Mouse (Mus musculus) liver, embryonic 13.5 days (tissue): Measurements from ENCODE around the gene Rtn4rl2. TPM values are rescaled to one million over a fixed set of nuclear protein-coding genes. Genes with fewer than 3 reads are reported as not detected.
"Not testable (repeated sequence)": the region's sequence is repeated elsewhere in the genome, so short reads cannot be mapped to it uniquely, and the experiment has no call there.

Experiments used
- ATAC-seq: fragments of 200-750 bp; cut with Nextera tagmentation; 2 replicates; pipeline ENCODE4 v1.8.0; 2017; ENCODE audit warnings: low read depth, mild to moderate bottlenecking, moderate number of reproducible peaks, moderate library complexity
- DNase-seq: peaks from one replicate; pipeline ENCODE4 v3.0.0; 2022
- H3K27ac ChIP-seq: fragments of 300-500 bp; sonication (generic); 2 replicates; pipeline ENCODE4 v1.5.1; 2015; ENCODE audit warnings: moderate library complexity, mild to moderate bottlenecking, inconsistent platforms
- H3K27me3 ChIP-seq: fragments of 300-500 bp; sonication (generic); 2 replicates; pipeline ENCODE4 v1.6.1; 2015; ENCODE audit warnings: mild to moderate bottlenecking, inconsistent platforms
- H3K36me3 ChIP-seq: fragments of 300-500 bp; sonication (generic); 2 replicates; pipeline ENCODE4 v1.6.1; 2015; ENCODE audit warnings: mild to moderate bottlenecking, inconsistent platforms
- H3K4me1 ChIP-seq: fragments of 300-500 bp; sonication (generic); replicated peaks from 2 replicates; pipeline ENCODE4 v1.6.1; 2015; ENCODE audit warnings: inconsistent platforms
- H3K4me2 ChIP-seq: fragments of 300-500 bp; sonication (generic); 2 replicates; pipeline ENCODE4 v1.6.1; 2015; ENCODE audit warnings: inconsistent platforms, mild to moderate bottlenecking, moderate library complexity
- H3K4me3 ChIP-seq: fragments of 300-500 bp; sonication (generic); replicated peaks from 2 replicates; pipeline ENCODE4 v1.5.1; 2015; ENCODE audit warnings: mild to moderate bottlenecking, inconsistent platforms
- H3K9ac ChIP-seq: fragments of 300-500 bp; sonication (generic); 2 replicates; pipeline ENCODE4 v1.6.1; 2015; ENCODE audit warnings: mild to moderate bottlenecking, inconsistent platforms
- H3K9me3 ChIP-seq: fragments of 300-500 bp; sonication (generic); replicated peaks from 2 replicates; pipeline ENCODE4 v1.6.1; 2016; ENCODE audit warnings: inconsistent platforms
- WGBS: fragments of 180-500 bp; shearing (Covaris S2); methylation state at CpG from one replicate; pipeline ENCODE4 v1.1.7; 2015; ENCODE audit not compliant: insufficient replicate concordance; 5-methylcytosine and 5-hydroxymethylcytosine counted together
- polyA plus RNA-seq: library from polyadenylated mRNA; unstranded; fragments of >200 nt; fragmentation: Nextera tagmentation; extraction: Ambion mirVana; gene quantifications from 2 replicates; pipeline ENCODE4 v1.2.1, GENCODE M21; 2015

Gene Rtn4rl2
- polyA plus RNA-seq, 1 experiment from 2014 or later: not detected

DNA sequence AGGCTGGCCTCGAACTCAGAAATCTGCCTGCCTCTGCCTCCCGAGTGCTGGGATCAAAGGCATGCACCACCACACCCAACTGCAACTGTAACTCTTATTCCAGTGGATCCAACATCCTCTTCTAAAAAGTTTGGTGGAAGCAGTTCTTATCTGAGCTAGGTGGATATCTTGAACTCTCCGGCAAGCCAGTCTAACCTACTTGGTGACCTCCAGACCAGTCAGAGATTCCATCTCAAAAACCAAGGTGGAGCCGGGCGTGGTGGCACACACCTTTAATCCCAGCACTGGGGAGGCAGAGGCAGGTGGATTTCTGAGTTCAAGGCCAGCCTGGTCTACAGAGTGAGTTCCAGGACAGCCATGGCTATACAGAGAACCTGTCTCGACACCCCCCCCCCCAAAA lies 10.2 kb upstream of the Rtn4rl2 start:
- H3K4me1 ChIP-seq, H3K9ac ChIP-seq, H3K27ac ChIP-seq, H3K4me2 ChIP-seq, ATAC-seq, H3K4me3 ChIP-seq, H3K36me3 ChIP-seq, H3K9me3 ChIP-seq, DNase-seq: not testable (repeated sequence)
- H3K27me3 ChIP-seq: peaks cover 37% of the 10 kb centered on the region
- WGBS: 66% methylated on average over 6 of the region's 6 CpGs

- ATAC-seq (no peak), DNase-seq (no peak)
- WGBS: 45% methylated on average over 4 of the region's 4 CpGs
- Histone ChIP-seq H3K4me1 (no peaks in the 10 kb centered on the region), H3K9ac (no peak overlapping the region), H3K4me3 (no peak overlapping the region), H3K36me3 (no peaks in the 10 kb centered on the region), H3K27ac (no peak overlapping the region), H3K4me2 (no peak overlapping the region), H3K9me3 (no peaks in the 10 kb centered on the region), H3K27me3 (peaks cover 48% of the 10 kb centered on the region)
These were observed 9.1 kb upstream of the Rtn4rl2 start for GRCm38 (mm10) chr2:84895495-84896198.

DNA sequence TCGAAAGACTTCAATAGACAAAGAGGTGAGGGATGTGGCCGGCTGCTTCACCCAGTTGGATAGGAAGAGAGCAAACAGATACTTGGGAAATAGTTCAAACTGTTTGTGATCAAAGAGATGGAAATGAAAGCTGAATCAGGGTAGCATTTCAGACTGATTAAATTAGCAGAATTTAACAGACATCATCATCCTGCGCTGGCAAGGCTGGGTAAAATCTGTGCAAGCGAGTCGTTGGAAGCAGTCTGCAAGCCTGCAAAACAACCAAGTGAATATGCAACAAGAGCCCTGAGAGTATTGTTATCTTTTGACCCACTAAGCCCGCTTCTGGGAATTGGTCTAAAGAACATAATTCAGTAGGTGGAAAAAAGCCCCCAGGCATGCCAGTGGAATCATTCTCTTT lies 6.8 kb upstream of the Rtn4rl2 start:
- no peaks in the 10 kb centered on the region for H3K9me3 ChIP-seq
- H3K4me1 ChIP-seq: peaks cover 8% of the 10 kb centered on the region
- peaks cover 71% of the 10 kb centered on the region for H3K27me3 ChIP-seq
- no peak for DNase-seq
- H3K4me2 ChIP-seq: no peak overlapping the region
- H3K36me3 ChIP-seq: no peaks in the 10 kb centered on the region
- no peak overlapping the region for H3K9ac ChIP-seq
- no peak overlapping the region for H3K4me3 ChIP-seq
- 48% methylated on average over 6 of the region's 6 CpGs for WGBS
- H3K27ac ChIP-seq: no peak overlapping the region
- no peak for ATAC-seq

GRCm38 (mm10) chr2:84890045-84890340 lies 3.5 kb upstream of the Rtn4rl2 start:
- peaks cover 98% of the 10 kb centered on the region for H3K27me3 ChIP-seq
- H3K4me2 ChIP-seq: no peak overlapping the region
- H3K27ac ChIP-seq: no peak overlapping the region
- no peaks in the 10 kb centered on the region for H3K9me3 ChIP-seq
- H3K4me3 ChIP-seq: no peak overlapping the region
- peak; percentile 70 for ATAC-seq
- peak; percentile 56 for DNase-seq
- peaks cover 30% of the 10 kb centered on the region for H3K4me1 ChIP-seq
- WGBS: 2% methylated on average over 5 of the region's 5 CpGs
- H3K9ac ChIP-seq: no peak overlapping the region
- no peaks in the 10 kb centered on the region for H3K36me3 ChIP-seq

DNA sequence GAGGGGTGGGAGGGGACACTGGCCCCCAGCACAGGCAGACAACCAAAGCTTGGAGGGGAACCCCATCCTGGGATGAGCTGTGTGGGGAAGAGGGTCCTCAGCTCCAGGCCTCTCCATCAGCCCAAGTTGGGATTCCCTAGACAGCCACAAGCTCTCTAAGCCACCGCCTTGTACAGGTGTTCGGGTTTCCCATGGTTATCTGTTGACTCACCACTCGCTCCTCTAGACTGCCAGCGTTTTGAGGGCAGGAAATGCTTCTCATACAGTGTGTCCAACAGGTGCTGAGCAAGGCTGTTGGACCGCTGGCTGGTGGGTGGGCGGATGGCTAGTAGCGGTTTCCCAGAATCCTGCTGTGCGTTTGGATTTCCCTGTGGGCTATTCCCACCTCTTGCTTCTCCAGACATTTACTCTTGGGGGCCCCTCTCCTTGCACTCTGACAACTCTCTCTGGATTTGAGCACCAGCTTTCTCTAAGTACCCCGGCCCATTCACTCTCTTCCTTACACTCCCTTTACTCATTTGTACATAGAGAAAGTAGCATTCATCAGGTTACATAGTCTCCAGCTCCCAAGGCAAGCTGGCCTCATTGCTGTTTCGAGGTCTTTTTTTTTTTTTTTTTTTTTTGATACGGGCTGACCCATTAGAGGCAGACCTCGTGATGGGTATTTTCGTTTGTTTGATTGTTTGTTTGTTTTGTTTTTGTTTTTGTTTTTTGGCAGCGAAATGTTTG lies 3.0 kb upstream of the Rtn4rl2 start:
- Histone ChIP-seq H3K27me3 (peaks cover 98% of the 10 kb centered on the region), H3K9me3 (no peaks in the 10 kb centered on the region), H3K36me3 (no peaks in the 10 kb centered on the region), H3K27ac (no peak overlapping the region), H3K4me3 (0 out of 2 replicates have a peak overlapping the region, but pooled peaks have one; percentile 7), H3K9ac (no peak overlapping the region), H3K4me1 (peaks cover 30% of the 10 kb centered on the region), H3K4me2 (peak overlapping the region; percentile 50; the same call in 1 of the 2 replicates)
- no peak for ATAC-seq
- no peak for DNase-seq
- WGBS: 13% methylated on average over 14 of the region's 14 CpGs

- Histone ChIP-seq H3K4me1 (peaks cover 31% of the 10 kb centered on the region), H3K27me3 (peaks cover 100% of the 10 kb centered on the region), H3K4me3 (peak overlapping the region; percentile 7; the same call in 1 of the 2 replicates), H3K9ac (no peak overlapping the region), H3K9me3 (no peaks in the 10 kb centered on the region), H3K4me2 (peak overlapping the region; percentile 50), H3K36me3 (no peaks in the 10 kb centered on the region), H3K27ac (no peak overlapping the region)
- DNase-seq (peak; percentile 62), ATAC-seq (no peak)
- WGBS: 5% methylated on average over 28 of the region's 28 CpGs
These were observed 2.3 kb upstream of the Rtn4rl2 start for GRCm38 (mm10) chr2:84888657-84889315.

GRCm38 (mm10) chr2:84887411-84888271 lies 1.1 kb upstream of the Rtn4rl2 start:
- Histone ChIP-seq H3K4me3 (peak overlapping the region; percentile 58), H3K9ac (no peak overlapping the region), H3K36me3 (no peaks in the 10 kb centered on the region), H3K4me2 (peak overlapping the region; percentile 65), H3K4me1 (peaks cover 38% of the 10 kb centered on the region), H3K9me3 (no peaks in the 10 kb centered on the region), H3K27ac (no peak overlapping the region), H3K27me3 (peaks cover 100% of the 10 kb centered on the region)
- ATAC-seq: no peak
- no peak for DNase-seq
- under 1% methylated on average over 58 of the region's 58 CpGs for WGBS

DNA sequence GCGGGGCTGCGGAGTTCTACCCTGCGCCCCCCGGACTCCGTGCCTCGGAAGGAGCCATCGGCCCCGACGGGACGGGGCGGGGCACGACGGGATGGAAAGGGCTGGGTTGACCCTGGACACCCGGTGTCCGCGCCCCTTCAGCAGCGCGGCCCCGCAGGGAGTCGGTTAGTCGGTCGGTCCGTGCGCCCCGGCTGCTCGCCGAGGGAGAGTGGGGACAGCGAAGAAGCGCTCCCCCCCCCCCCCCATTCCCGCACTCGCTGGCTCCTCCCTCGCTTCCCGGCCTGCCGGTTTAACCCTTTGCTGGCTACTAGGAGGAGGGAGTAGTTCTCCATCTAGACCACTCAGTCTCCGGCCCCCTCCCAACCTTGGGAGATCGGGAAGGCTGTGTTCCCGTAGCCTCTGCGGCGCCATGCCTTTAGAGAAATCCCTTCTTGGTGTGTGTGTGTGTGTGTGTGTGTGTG lies 341 bp upstream of the Rtn4rl2 start:
- ATAC-seq (no peak), DNase-seq (no peak)
- Histone ChIP-seq H3K9me3 (no peaks in the 10 kb centered on the region), H3K36me3 (no peaks in the 10 kb centered on the region), H3K4me2 (peak overlapping the region; percentile 65), H3K4me3 (peak overlapping the region; percentile 58), H3K27me3 (peaks cover 100% of the 10 kb centered on the region), H3K9ac (no peak overlapping the region), H3K27ac (no peak overlapping the region), H3K4me1 (peaks cover 41% of the 10 kb centered on the region)
- 1% methylated on average over 38 of the region's 39 CpGs for WGBS

- H3K4me2 ChIP-seq: no peak overlapping the region
- H3K9ac ChIP-seq: no peak overlapping the region
- H3K27me3 ChIP-seq: peaks cover 100% of the 10 kb centered on the region
- ATAC-seq (no peak), DNase-seq (no peak)
- H3K4me1 ChIP-seq: peaks cover 41% of the 10 kb centered on the region
- H3K4me3 ChIP-seq: no peak overlapping the region
- H3K27ac ChIP-seq: no peak overlapping the region
- H3K36me3 ChIP-seq: no peaks in the 10 kb centered on the region
- no peaks in the 10 kb centered on the region for H3K9me3 ChIP-seq
- WGBS: 11% methylated on average over 22 of the region's 23 CpGs
These were observed 1.1 kb downstream of the Rtn4rl2 start for GRCm38 (mm10) chr2:84885084-84886055.

DNA sequence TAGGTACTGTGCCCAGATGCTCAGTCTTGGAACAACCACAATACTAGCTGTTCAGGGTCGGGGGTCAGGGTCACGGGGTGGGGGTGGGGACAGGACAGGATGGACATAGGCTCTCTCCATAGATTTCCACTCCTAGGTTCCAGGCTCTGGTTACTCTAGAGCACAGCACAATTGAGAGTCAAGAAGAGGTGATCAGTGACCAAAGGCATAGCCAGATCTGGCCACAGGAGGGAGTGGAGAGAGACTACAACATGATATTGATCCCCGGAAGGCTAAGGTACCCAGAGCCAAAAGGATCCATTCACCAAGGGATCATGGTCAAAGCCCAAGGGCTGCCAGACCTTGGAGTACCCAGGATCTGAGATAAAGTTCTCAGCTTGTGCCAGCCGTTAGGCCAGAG lies 1.9 kb downstream of the Rtn4rl2 start:
- ATAC-seq: no peak

More for the DNA sequence above, 1.9 kb downstream of the Rtn4rl2 start:
- no peak overlapping the region for H3K4me3 ChIP-seq
- H3K27me3 ChIP-seq: peaks cover 100% of the 10 kb centered on the region
- H3K27ac ChIP-seq: no peak overlapping the region
- whole genome bisulfite sequencing: 33% methylated on average over 4 of the region's 4 CpGs
- H3K36me3 ChIP-seq: no peaks in the 10 kb centered on the region
- no peak overlapping the region for H3K4me2 ChIP-seq
- H3K4me1 ChIP-seq: peaks cover 41% of the 10 kb centered on the region
- H3K9me3 ChIP-seq: no peaks in the 10 kb centered on the region
- no peak overlapping the region for H3K9ac ChIP-seq
- DNase-seq: no peak
